Mouse (Mus musculus) lung, adult 2 months (tissue): ENCODE data around the gene Mdga2.

Source experiments
- CTCF ChIP-seq: fragments of 200-500 bp; IDR thresholded peaks from 2 replicates; pipeline ENCODE4 v1.5.1; 2011; ENCODE audit warnings: mild to moderate bottlenecking, low read length, control low read depth; ENCODE audit not compliant: insufficient read depth
- POLR2A ChIP-seq: fragments of 200-500 bp; IDR thresholded peaks from 2 replicates; pipeline ENCODE4 v1.6.1; 2011; ENCODE audit warnings: low read depth, mild to moderate bottlenecking, control low read depth, low read length, borderline replicate concordance; ENCODE audit errors: extremely low read depth

- no peak for TF ChIP-seq POLR2A
- TF ChIP-seq CTCF = no peak
These were observed 514.0 kb downstream of the Mdga2 start for GRCm38 (mm10) chr12:66708334-66708733.
